Mouse (Mus musculus): ENCODE results near the gene Baz2b. TPM values are rescaled to one million over a fixed set of nuclear protein-coding genes. Genes with fewer than 3 reads are reported as not detected.

The Baz2b gene
- polyA plus RNA-seq, 1 experiment from 2014 or later: 34.0 TPM

- no peak overlapping the region for H3K27ac ChIP-seq (replicated peaks)
- H3K4me1 ChIP-seq (replicated peaks; ENCODE audit: control insufficient read depth, insufficient read depth): no peaks in the 10 kb centered on the region
- H3K4me3 ChIP-seq (ENCODE audit: low read depth, low read length): no peak overlapping the region
- no peak for ATAC-seq (ENCODE audit: low FRiP score, low TSS enrichment)
- peaks cover 8% of the 10 kb centered on the region; the same call in 1 of the 2 replicates for H3K36me3 ChIP-seq (ENCODE audit: control insufficient read depth, insufficient read depth, low read length)
- TF ChIP-seq CTCF (IDR thresholded peaks at IDR 0.05; ENCODE audit: low read depth): no peak
- TF ChIP-seq EP300 (optimal IDR thresholded peaks at IDR 0.05): no peak
- no peak overlapping the region for H3K9ac ChIP-seq (ENCODE audit: low read length)
- no peaks in the 10 kb centered on the region for H3K27me3 ChIP-seq (ENCODE audit: control insufficient read depth, insufficient read depth, low read length)
- 83% methylated on average over 14 of the region's 14 CpGs for WGBS
- DNase-seq (ENCODE audit: low spot score): no peak
- no peaks in the 10 kb centered on the region for H3K9me3 ChIP-seq (ENCODE audit: control insufficient read depth, low read length)
- no peak overlapping the region for H3K4me2 ChIP-seq (replicated peaks; ENCODE audit: low read depth)
Observed at GRCm38 (mm10) chr2:59959668-59960494, 249.8 kb downstream of the Baz2b start.

DNA sequence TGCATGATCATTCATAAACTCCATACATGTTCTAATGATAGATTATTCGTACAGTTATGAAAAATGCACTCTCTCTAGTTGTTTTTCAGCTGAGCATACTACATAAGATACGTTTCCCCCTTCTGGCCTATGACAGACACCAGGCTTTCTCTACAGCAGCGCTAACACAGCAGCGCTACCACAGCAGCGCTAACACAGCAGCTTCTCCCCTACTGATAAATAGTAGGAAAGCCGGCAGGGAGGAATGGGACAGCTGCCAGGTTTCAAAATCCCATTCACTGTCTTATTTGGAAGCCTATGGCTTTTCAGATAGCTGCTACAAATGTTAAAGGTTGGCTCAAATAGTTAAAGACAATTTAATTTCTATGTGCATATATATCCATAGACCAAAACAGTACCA is 251.1 kb downstream of the Baz2b start:
- WGBS: 38% methylated on average over 6 of the region's 6 CpGs
- TF ChIP-seq EP300 (optimal IDR thresholded peaks at IDR 0.05) (no peak), CTCF (IDR thresholded peaks at IDR 0.05; ENCODE audit: low read depth) (0 out of 2 replicates have a peak, but pooled peaks have one; percentile 9)
- H3K4me2 ChIP-seq (replicated peaks; ENCODE audit: low read depth): no peak overlapping the region
- DNase-seq (ENCODE audit: low spot score): no peak
- no peaks in the 10 kb centered on the region for H3K27me3 ChIP-seq (ENCODE audit: control insufficient read depth, insufficient read depth, low read length)
- peaks cover 8% of the 10 kb centered on the region; the same call in 1 of the 2 replicates for H3K36me3 ChIP-seq (ENCODE audit: control insufficient read depth, insufficient read depth, low read length)
- ATAC-seq (ENCODE audit: low FRiP score, low TSS enrichment): no peak
- H3K9ac ChIP-seq (ENCODE audit: low read length): no peak overlapping the region
- no peak overlapping the region for H3K4me3 ChIP-seq (ENCODE audit: low read depth, low read length)
- H3K4me1 ChIP-seq (replicated peaks; ENCODE audit: control insufficient read depth, insufficient read depth): no peaks in the 10 kb centered on the region
- H3K27ac ChIP-seq (replicated peaks): no peak overlapping the region
- H3K9me3 ChIP-seq (ENCODE audit: control insufficient read depth, low read length): no peaks in the 10 kb centered on the region

DNA sequence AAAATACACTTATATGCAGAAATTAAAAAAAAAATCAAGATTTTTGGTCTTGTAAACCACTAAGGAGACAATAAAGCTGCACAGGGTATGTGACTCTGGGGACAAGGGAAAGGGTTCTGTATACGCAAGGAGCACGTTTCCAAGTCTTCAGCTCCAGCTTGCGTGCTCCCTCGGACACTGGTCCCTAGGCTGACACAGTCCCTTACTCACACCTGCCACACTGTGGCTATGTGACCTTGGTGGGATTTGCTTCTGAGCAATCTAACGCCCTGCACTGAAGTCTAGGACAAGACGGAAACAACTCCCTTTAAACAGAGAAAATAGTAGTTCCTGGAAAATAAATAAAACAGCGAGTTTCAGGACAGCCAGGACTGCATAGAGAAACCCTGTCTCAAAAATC is 253.7 kb downstream of the Baz2b start:
- no peak for DNase-seq (ENCODE audit: low spot score)
- 91% methylated on average over 7 of the region's 7 CpGs for WGBS
- ATAC-seq (ENCODE audit: low FRiP score, low TSS enrichment): no peak
- Histone ChIP-seq H3K4me1 (replicated peaks; ENCODE audit: control insufficient read depth, insufficient read depth) (no peaks in the 10 kb centered on the region), H3K27ac (replicated peaks) (no peak overlapping the region), H3K9me3 (ENCODE audit: control insufficient read depth, low read length) (no peaks in the 10 kb centered on the region), H3K36me3 (ENCODE audit: control insufficient read depth, insufficient read depth, low read length) (peaks cover 5% of the 10 kb centered on the region; the same call in 1 of the 2 replicates), H3K27me3 (ENCODE audit: control insufficient read depth, insufficient read depth, low read length) (no peaks in the 10 kb centered on the region), H3K9ac (ENCODE audit: low read length) (no peak overlapping the region), H3K4me3 (ENCODE audit: low read depth, low read length) (no peak overlapping the region), H3K4me2 (replicated peaks; ENCODE audit: low read depth) (no peak overlapping the region)
- TF ChIP-seq EP300 (optimal IDR thresholded peaks at IDR 0.05) (no peak), CTCF (IDR thresholded peaks at IDR 0.05; ENCODE audit: low read depth) (no peak)

DNA sequence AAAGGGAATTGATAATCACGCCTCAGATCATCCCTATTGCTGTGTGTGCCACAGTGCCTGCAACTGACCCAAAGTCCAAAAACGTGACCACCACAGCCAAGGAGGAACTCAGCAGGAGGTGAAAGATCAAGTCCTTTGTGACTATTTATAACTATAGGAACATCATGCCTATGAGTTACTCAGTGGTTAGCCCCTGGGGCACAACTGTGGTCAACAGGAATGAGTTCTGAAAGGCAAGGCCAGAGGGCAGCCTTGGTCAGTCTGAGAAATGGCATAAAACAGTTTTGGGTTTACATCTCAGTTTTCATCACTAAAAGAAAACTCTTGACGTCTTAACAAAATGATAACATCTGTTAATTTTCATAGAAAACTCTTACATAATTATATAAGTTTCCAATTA is 254.8 kb downstream of the Baz2b start:
- H3K27me3 ChIP-seq (ENCODE audit: control insufficient read depth, insufficient read depth, low read length): no peaks in the 10 kb centered on the region
- H3K9ac ChIP-seq (ENCODE audit: low read length): no peak overlapping the region
- DNase-seq (ENCODE audit: low spot score) (no peak), ATAC-seq (ENCODE audit: low FRiP score, low TSS enrichment) (no peak)
- H3K9me3 ChIP-seq (ENCODE audit: control insufficient read depth, low read length): no peaks in the 10 kb centered on the region
- H3K4me2 ChIP-seq (replicated peaks; ENCODE audit: low read depth): no peak overlapping the region
- H3K4me3 ChIP-seq (ENCODE audit: low read depth, low read length): no peak overlapping the region
- H3K4me1 ChIP-seq (replicated peaks; ENCODE audit: control insufficient read depth, insufficient read depth): no peaks in the 10 kb centered on the region
- WGBS: 78% methylated on average over 3 of the region's 3 CpGs
- peaks cover 4% of the 10 kb centered on the region; the same call in 1 of the 2 replicates for H3K36me3 ChIP-seq (ENCODE audit: control insufficient read depth, insufficient read depth, low read length)
- H3K27ac ChIP-seq (replicated peaks): no peak overlapping the region
- TF ChIP-seq EP300 (optimal IDR thresholded peaks at IDR 0.05): no peak
- TF ChIP-seq CTCF (IDR thresholded peaks at IDR 0.05; ENCODE audit: low read depth): 0 out of 2 replicates have a peak, but pooled peaks have one; percentile 13

- peaks cover 7% of the 10 kb centered on the region for H3K36me3 ChIP-seq (ENCODE audit: control insufficient read depth, insufficient read depth, low read length)
- no peak for DNase-seq (ENCODE audit: low spot score)
- WGBS: 84% methylated on average over 13 of the region's 13 CpGs
Observed at GRCm38 (mm10) chr2:59952286-59953014, 257.2 kb downstream of the Baz2b start.

More at GRCm38 (mm10) chr2:59952286-59953014, 257.2 kb downstream of the Baz2b start:
- H3K4me3 ChIP-seq (ENCODE audit: low read depth, low read length): no peak overlapping the region
- no peak for ATAC-seq (ENCODE audit: low FRiP score, low TSS enrichment)
- H3K4me2 ChIP-seq (replicated peaks; ENCODE audit: low read depth): no peak overlapping the region
- H3K27ac ChIP-seq (replicated peaks): no peak overlapping the region
- no peaks in the 10 kb centered on the region for H3K9me3 ChIP-seq (ENCODE audit: control insufficient read depth, low read length)
- H3K27me3 ChIP-seq (ENCODE audit: control insufficient read depth, insufficient read depth, low read length): no peaks in the 10 kb centered on the region
- TF ChIP-seq EP300 (optimal IDR thresholded peaks at IDR 0.05): no peak
- TF ChIP-seq CTCF (IDR thresholded peaks at IDR 0.05; ENCODE audit: low read depth): no peak
- H3K4me1 ChIP-seq (replicated peaks; ENCODE audit: control insufficient read depth, insufficient read depth): no peaks in the 10 kb centered on the region
- no peak overlapping the region for H3K9ac ChIP-seq (ENCODE audit: low read length)
